Mouse (Mus musculus): ENCODE results near the gene Ctdspl. TPM values are rescaled to one million over a fixed set of nuclear protein-coding genes. Genes with fewer than 3 reads are reported as not detected.

The Ctdspl gene
- polyA plus RNA-seq, 1 experiment, result 42.4 TPM

Other genes with a start within 250 kb of the Ctdspl start
- gene Vill, start 126.3 kb downstream of the Ctdspl start, polyA plus RNA-seq (2012; rRNA removed), result 13.6 and 15.1 TPM in 2 replicates
- gene Plcd1, start 167.0 kb downstream of the Ctdspl start, polyA plus RNA-seq (2012; rRNA removed), result 36.8 and 37.4 TPM in 2 replicates
- 8.1 and 12.9 TPM in 2 replicates for gene Dlec1, start 176.0 kb downstream of the Ctdspl start, polyA plus RNA-seq (2012; rRNA removed)
- 30.0 and 48.1 TPM in 2 replicates for gene Acaa1b, start 230.6 kb downstream of the Ctdspl start, polyA plus RNA-seq (2012; rRNA removed)
- 0.05 TPM in 1 of 2 replicates, not detected in the other for gene Gm47289, start 232.7 kb downstream of the Ctdspl start, polyA plus RNA-seq (2012; rRNA removed)

All from gonadal fat pad, adult 2 months (tissue).